Mouse (Mus musculus) spleen, adult 2 months (tissue): ENCODE measurements around the gene Scube2.

Source experiments
- CTCF ChIP-seq: fragments of 200-500 bp; IDR thresholded peaks from 2 replicates; pipeline ENCODE4 v1.5.1; 2011; ENCODE audit warnings: mild to moderate bottlenecking, inconsistent platforms; ENCODE audit not compliant: insufficient read depth, insufficient read length, insufficient replicate concordance; ENCODE audit errors: extremely low read depth
- POLR2A ChIP-seq: fragments of 200-500 bp; IDR thresholded peaks from 2 replicates; pipeline ENCODE4 v1.6.1; 2011; ENCODE audit warnings: low read depth, low read length, inconsistent platforms

- TF ChIP-seq CTCF: no peak
- no peak for TF ChIP-seq POLR2A
Measured at GRCm38 (mm10) chr7:109841031-109841430, 24.4 kb downstream of the Scube2 start.
